Mouse (Mus musculus) embryo, embryonic 9.5 days (tissue): ENCODE measurements around the gene E030025P04Rik.

Experiments used
- DNase-seq: peaks from one replicate; pipeline ENCODE4 v3.0.0-alpha.2; 2017; ENCODE audit errors: extremely low spot score

Gene E030025P04Rik

GRCm38 (mm10) chr11:109144236-109144635 lies at the start of gene E030025P04Rik:
TSS of gene E030025P04Rik (minus strand) at chr11:109144369.
- no peak for DNase-seq

- DNase-seq, result peak; percentile 85
Measured at GRCm38 (mm10) chr11:109192673-109193557, 48.7 kb upstream of the E030025P04Rik start.

GRCm38 (mm10) chr11:109188235-109188634 lies 44.1 kb upstream of the E030025P04Rik start:
- no peak for DNase-seq

GRCm38 (mm10) chr11:109187631-109188184 lies 43.5 kb upstream of the E030025P04Rik start:
- no peak for DNase-seq

GRCm38 (mm10) chr11:109181118-109181517 lies 36.9 kb upstream of the E030025P04Rik start:
- no peak for DNase-seq

GRCm38 (mm10) chr11:109180290-109180689 lies 36.1 kb upstream of the E030025P04Rik start:
- DNase-seq, result no peak

- DNase-seq, result peak; percentile 29
Measured at GRCm38 (mm10) chr11:109178788-109179518, 34.8 kb upstream of the E030025P04Rik start.

- DNase-seq, result no peak
Measured at GRCm38 (mm10) chr11:109175376-109175969, 31.3 kb upstream of the E030025P04Rik start.

GRCm38 (mm10) chr11:109172224-109172623 lies 28.1 kb upstream of the E030025P04Rik start:
- DNase-seq, result no peak

- DNase-seq, result no peak
Measured at GRCm38 (mm10) chr11:109170771-109171170, 26.6 kb upstream of the E030025P04Rik start.

- no peak for DNase-seq
Measured at GRCm38 (mm10) chr11:109157694-109158093, 13.5 kb upstream of the E030025P04Rik start.

- DNase-seq, result no peak
Measured at GRCm38 (mm10) chr11:109144890-109145341, 747 bp upstream of the E030025P04Rik start.

- no peak for DNase-seq
Measured at GRCm38 (mm10) chr11:109126482-109126881, 17.7 kb downstream of the E030025P04Rik start.

- DNase-seq, result no peak
Measured at GRCm38 (mm10) chr11:109125451-109125850, 18.7 kb downstream of the E030025P04Rik start.

- DNase-seq, result no peak
Measured at GRCm38 (mm10) chr11:109124284-109124683, 19.9 kb downstream of the E030025P04Rik start.

- no peak for DNase-seq
Measured at GRCm38 (mm10) chr11:109109826-109110346, 34.3 kb downstream of the E030025P04Rik start.

- DNase-seq, result no peak
Measured at GRCm38 (mm10) chr11:109109056-109109455, 35.1 kb downstream of the E030025P04Rik start.

- DNase-seq, result peak; percentile 55
Measured at GRCm38 (mm10) chr11:109107518-109108205, 36.5 kb downstream of the E030025P04Rik start.

- DNase-seq, result peak; percentile 48
Measured at GRCm38 (mm10) chr11:109106751-109107150, 37.4 kb downstream of the E030025P04Rik start.

GRCm38 (mm10) chr11:109106181-109106580 lies 38.0 kb downstream of the E030025P04Rik start:
- DNase-seq, result no peak

GRCm38 (mm10) chr11:109103386-109103785 lies 40.8 kb downstream of the E030025P04Rik start:
- DNase-seq, result no peak
